In genomic region chr14:76979569-76979968, GRCm38 (mm10) we compare ENCODE assay signal across 9 mouse cellular contexts.
"Had no signal": no experiment of that assay in that cellular context is flagged by ENCODE, and none has a peak within 500 bp of the region (broad histone marks: within the 10 kb centered on the region; RNA-seq: fewer than 3 reads in every experiment).

No protein-coding gene starts in this region.

- H3K9ac ChIP-seq: liver, embryonic 14.5 days; neural tube, embryonic 12.5 days had no signal

- H3K36me3 ChIP-seq: neural tube, embryonic 12.5 days had no signal

- H3K4me1 ChIP-seq: neural tube, embryonic 12.5 days had no signal

- H3K4me2 ChIP-seq: neural tube, embryonic 12.5 days had no signal

- H3K27ac ChIP-seq: liver, embryonic 14.5 days; neural tube, embryonic 12.5 days had no signal

- H3K27me3 ChIP-seq: neural tube, embryonic 12.5 days had no signal

- ATAC-seq: intestine, embryonic 16.5 days had no signal

- H3K4me3 ChIP-seq: neural tube, embryonic 12.5 days had no signal

- H3K9me3 ChIP-seq: neural tube, embryonic 12.5 days had no signal

- DNase-seq: kidney, adult 2 months; kidney, postnatal 25 days; lung, adult 18-20 months; lung, postnatal 36 days; midbrain, embryonic 14.5 days; thymus, postnatal 4 days had no signal
